Mouse (Mus musculus) inflammation-experienced regulatory T-cells, adult 16 weeks (primary cell): ENCODE measurements around the gene Pdcd2l. TPM values are rescaled to one million over a fixed set of nuclear protein-coding genes. Genes with fewer than 3 reads are reported as not detected.

Source experiments
- polyA plus RNA-seq: library from polyadenylated mRNA; unstranded; fragments of 100-300 nt; shearing (Covaris generic); gene quantifications from one replicate; pipeline ENCODE4 v1.2.1, GENCODE M21; 2017

The Pdcd2l gene
- polyA plus RNA-seq: 54.6 TPM

DNA sequence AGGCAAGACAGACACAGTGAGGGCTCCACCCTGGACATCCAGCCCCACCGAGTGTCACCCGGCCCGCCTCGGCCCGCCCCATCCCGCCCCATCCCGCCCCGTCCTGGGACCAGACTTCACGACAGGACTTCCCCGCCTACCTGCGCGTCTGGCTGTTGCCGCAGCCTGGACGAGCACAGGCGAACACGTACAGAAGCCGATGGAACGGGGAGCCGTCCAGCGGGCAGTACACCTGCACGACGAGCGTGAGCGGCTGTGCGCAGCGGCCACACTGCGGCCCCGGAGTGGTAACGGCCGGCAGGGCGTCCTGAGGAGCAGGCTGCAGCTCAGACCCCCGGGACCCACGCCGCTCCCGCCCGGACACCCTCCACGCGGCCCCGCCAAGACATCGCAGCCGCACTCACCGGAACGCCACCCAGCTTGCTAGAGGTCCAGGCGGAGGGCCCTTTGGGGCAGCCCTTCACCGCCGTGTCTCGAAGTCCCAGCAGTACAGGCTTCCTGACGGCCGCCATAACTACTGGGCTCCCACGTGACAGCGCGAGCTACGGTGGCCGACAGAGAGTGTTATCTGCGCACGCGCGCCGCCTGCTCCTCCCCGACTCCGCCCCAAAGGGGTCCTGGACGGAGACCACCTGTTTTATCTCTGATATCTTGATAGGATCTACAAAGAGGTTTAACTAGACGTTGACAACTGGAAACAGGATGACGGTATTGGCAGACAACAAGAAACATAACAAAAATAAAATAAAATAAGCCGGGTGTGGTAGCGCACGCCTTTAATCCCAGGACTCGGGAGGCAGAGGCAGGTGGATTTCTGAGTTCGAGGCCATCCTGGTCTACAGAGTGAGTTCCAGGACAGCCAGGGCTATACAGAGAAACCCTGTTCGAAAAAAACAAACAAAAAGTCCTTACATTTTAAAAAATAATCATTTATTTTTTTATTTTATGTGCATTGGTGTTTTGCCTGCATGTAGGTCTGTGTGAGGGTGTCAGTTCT lies at the start of gene Pdcd2l:
Pdcd2l (minus strand) TSS at position 530 of the 997 bp plus-strand sequence.

DNA sequence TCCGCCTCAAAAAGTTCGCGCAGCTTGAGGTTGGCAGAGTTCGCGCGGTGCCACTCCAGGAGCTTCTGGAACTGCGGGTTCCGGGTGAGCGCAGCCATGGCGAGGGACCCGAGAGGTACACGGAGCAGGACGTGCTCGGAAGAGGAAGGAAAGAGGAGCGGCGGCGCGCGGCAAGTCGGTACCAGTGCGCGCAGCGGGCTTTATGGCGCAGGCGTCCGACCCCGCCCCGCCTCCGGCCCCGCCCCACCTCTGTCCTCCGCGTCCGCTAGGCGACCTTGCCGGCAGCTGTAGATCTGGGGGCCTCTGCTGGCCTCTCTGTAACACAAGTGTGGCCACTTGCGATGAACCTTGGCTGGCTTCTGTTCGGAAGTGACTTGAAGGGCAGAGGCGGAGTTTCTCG lies 33.7 kb upstream of the Pdcd2l start, which contains the start of gene Gpi1:
Gpi1 (minus strand) TSS at position 221 of the 400 bp plus-strand sequence.

DNA sequence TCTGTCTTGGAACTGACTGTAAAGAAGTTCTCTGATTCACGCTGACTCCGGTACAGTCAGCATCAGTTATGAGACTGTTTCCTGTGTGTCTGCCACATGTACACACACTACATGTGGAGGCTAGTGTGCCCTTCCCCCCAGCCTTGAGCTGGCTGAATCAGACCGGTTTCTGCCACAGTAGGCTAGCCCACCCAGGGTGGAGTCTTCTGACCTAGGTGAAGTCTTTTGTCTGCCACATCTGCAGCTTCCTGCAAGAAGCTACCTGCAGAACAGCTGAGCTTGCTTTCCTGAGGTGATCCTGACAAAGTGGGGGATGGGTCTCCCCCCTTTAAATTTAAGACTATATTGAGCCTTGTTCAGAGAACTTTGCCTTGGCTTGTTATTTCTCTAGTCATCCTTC lies 27.0 kb downstream of the Pdcd2l start, which contains the start of gene Uba2:
Uba2 (minus strand) TSS at position 146 of the 400 bp plus-strand sequence.

Other genes with a start within 250 kb of the Pdcd2l start
- gene Scgb2b27, start 182.7 kb downstream of the Pdcd2l start, polyA plus RNA-seq: not detected
- not detected for gene Scgb1b27, start 175.2 kb downstream of the Pdcd2l start, polyA plus RNA-seq
- gene Scgb1b30, start 101.2 kb downstream of the Pdcd2l start, polyA plus RNA-seq: not detected
- not detected for gene Wtip, start 63.4 kb downstream of the Pdcd2l start, polyA plus RNA-seq
- gene Uba2, start 27.1 kb downstream of the Pdcd2l start, polyA plus RNA-seq: 168 TPM
- gene Gpi1, start 33.7 kb upstream of the Pdcd2l start, polyA plus RNA-seq: 345 TPM
- gene Gm6096, start 54.4 kb upstream of the Pdcd2l start, polyA plus RNA-seq: not detected
- gene 4931406P16Rik, start 116.9 kb upstream of the Pdcd2l start, polyA plus RNA-seq: 38.4 TPM
- 39.2 TPM for gene Lsm14a, start 196.7 kb upstream of the Pdcd2l start, polyA plus RNA-seq